8 mouse cellular contexts compared by ENCODE assay signal in the genomic region with DNA sequence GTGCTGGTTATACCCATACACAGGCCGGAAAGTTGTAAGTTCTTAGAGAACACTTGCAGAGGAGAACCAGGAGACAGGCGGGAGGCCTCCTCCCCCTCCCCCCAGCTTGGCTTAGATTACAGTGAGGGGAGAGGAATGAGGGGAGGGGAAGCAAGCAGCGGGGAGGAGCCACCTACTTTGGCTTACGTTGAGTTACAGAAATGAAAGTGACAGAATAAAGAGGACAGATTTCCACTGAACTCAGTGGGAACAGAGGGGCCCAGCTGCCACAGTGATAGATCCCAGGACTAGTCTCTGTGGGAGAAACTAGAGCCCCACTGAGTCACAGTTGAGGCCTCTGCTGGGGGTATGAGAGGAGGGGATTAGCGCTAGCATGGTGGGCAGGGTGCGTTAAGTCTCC.
DNase-seq lines count a peak whose midpoint lies in the region; ATAC-seq lines count a peak whose summit lies in the region.

No protein-coding gene starts in this region.

- H3K36me3 ChIP-seq in hindbrain, embryonic 12.5 days, result no peaks in the 10 kb centered on the region
- no peaks in the 10 kb centered on the region for H3K36me3 ChIP-seq in hindbrain, embryonic 14.5 days (replicated peaks; ENCODE audit: control insufficient read depth, insufficient read depth)
- H3K36me3 ChIP-seq in heart, embryonic 16.5 days (ENCODE audit: control insufficient read depth, insufficient read depth), result no peaks in the 10 kb centered on the region
- no peaks in the 10 kb centered on the region for H3K36me3 ChIP-seq in lung, embryonic 16.5 days (ENCODE audit: control insufficient read depth, insufficient read depth, low read length)
- no peaks in the 10 kb centered on the region for H3K36me3 ChIP-seq in forebrain, embryonic 10.5 days (replicated peaks)

- intact Hi-C loops in gastrocnemius, postnatal 36 days (cut with DNase I), result no loop called here

- no peak overlapping the region for H3K4me3 ChIP-seq in hindbrain, embryonic 12.5 days
- no peak overlapping the region for H3K4me3 ChIP-seq in hindbrain, embryonic 14.5 days (replicated peaks; ENCODE audit: low read length)
- peak overlapping the region; percentile 26 for H3K4me3 ChIP-seq in heart, embryonic 16.5 days (ENCODE audit: low read length)
- H3K4me3 ChIP-seq in lung, embryonic 16.5 days (ENCODE audit: low read length), result peak overlapping the region; percentile 3; the same call in 1 of the 2 replicates
- H3K4me3 ChIP-seq in forebrain, embryonic 10.5 days, result no peak overlapping the region

- peak overlapping the region; percentile 21; the same call in 1 of the 2 replicates for H3K4me2 ChIP-seq in hindbrain, embryonic 12.5 days (replicated peaks)
- H3K4me2 ChIP-seq in hindbrain, embryonic 14.5 days (replicated peaks), result no peak overlapping the region
- H3K4me2 ChIP-seq in heart, embryonic 16.5 days (ENCODE audit: low read depth, low read length), result peak overlapping the region; percentile 54
- peak overlapping the region; percentile 34 for H3K4me2 ChIP-seq in lung, embryonic 16.5 days (ENCODE audit: low read depth, low read length)

- H3K27ac ChIP-seq in hindbrain, embryonic 12.5 days, result no peak overlapping the region
- no peak overlapping the region for H3K27ac ChIP-seq in hindbrain, embryonic 14.5 days
- H3K27ac ChIP-seq in heart, embryonic 16.5 days (ENCODE audit: low read length), result no peak overlapping the region
- H3K27ac ChIP-seq in lung, embryonic 16.5 days (ENCODE audit: low read length), result no peak overlapping the region
- H3K27ac ChIP-seq in forebrain, embryonic 10.5 days, result no peak overlapping the region

- H3K9ac ChIP-seq in hindbrain, embryonic 12.5 days, result no peak overlapping the region
- H3K9ac ChIP-seq in hindbrain, embryonic 14.5 days, result no peak overlapping the region
- 0 out of 2 replicates have a peak overlapping the region, but pooled peaks have one; percentile 27 for H3K9ac ChIP-seq in heart, embryonic 16.5 days (ENCODE audit: low read length)
- H3K9ac ChIP-seq in lung, embryonic 16.5 days (ENCODE audit: low read length), result no peak overlapping the region

- H3K27me3 ChIP-seq in hindbrain, embryonic 12.5 days, result no peaks in the 10 kb centered on the region
- no peaks in the 10 kb centered on the region for H3K27me3 ChIP-seq in hindbrain, embryonic 14.5 days (ENCODE audit: control insufficient read depth, insufficient read depth, low read length)
- no peaks in the 10 kb centered on the region for H3K27me3 ChIP-seq in heart, embryonic 16.5 days (ENCODE audit: control insufficient read depth, insufficient read depth, low read length)
- no peaks in the 10 kb centered on the region for H3K27me3 ChIP-seq in lung, embryonic 16.5 days (ENCODE audit: control insufficient read depth, insufficient read depth, low read depth, low read length)
- H3K27me3 ChIP-seq in forebrain, embryonic 10.5 days (ENCODE audit: poor library complexity, severe bottlenecking), result no peaks in the 10 kb centered on the region

- H3K4me1 ChIP-seq in hindbrain, embryonic 12.5 days, result peaks cover 9% of the 10 kb centered on the region
- no peaks in the 10 kb centered on the region for H3K4me1 ChIP-seq in hindbrain, embryonic 14.5 days (replicated peaks; ENCODE audit: control insufficient read depth, insufficient read depth, low read length)
- H3K4me1 ChIP-seq in heart, embryonic 16.5 days (ENCODE audit: control insufficient read depth, insufficient read depth, low read length), result peaks cover 7% of the 10 kb centered on the region; the same call in 1 of the 2 replicates
- H3K4me1 ChIP-seq in lung, embryonic 16.5 days (replicated peaks; ENCODE audit: control insufficient read depth, insufficient read depth, low read length), result peaks cover 6% of the 10 kb centered on the region; the same call in 1 of the 2 replicates
- H3K4me1 ChIP-seq in forebrain, embryonic 10.5 days, result peaks cover 16% of the 10 kb centered on the region

- no peak for DNase-seq in hindbrain, embryonic 14.5 days (ENCODE audit: low spot score)
- peak; percentile 30 for DNase-seq in ZHBTc4 (ENCODE audit: low read depth, low spot score)
- no peak for DNase-seq in gastrocnemius, postnatal 36 days
- no peak for DNase-seq in right cerebral cortex, adult 18-20 months
- DNase-seq in forebrain, embryonic 10.5 days (ENCODE audit: extremely low spot score, low spot score), result no peak

- H3K9me3 ChIP-seq in hindbrain, embryonic 12.5 days (replicated peaks), result no peaks in the 10 kb centered on the region
- no peaks in the 10 kb centered on the region for H3K9me3 ChIP-seq in hindbrain, embryonic 14.5 days (ENCODE audit: control insufficient read depth, low read length)
- no peaks in the 10 kb centered on the region for H3K9me3 ChIP-seq in heart, embryonic 16.5 days (replicated peaks; ENCODE audit: control insufficient read depth, low read length)
- no peaks in the 10 kb centered on the region for H3K9me3 ChIP-seq in lung, embryonic 16.5 days (ENCODE audit: control insufficient read depth, low read length)
- no peaks in the 10 kb centered on the region for H3K9me3 ChIP-seq in forebrain, embryonic 10.5 days

- ATAC-seq in hindbrain, embryonic 12.5 days (ENCODE audit: low FRiP score), result no peak
- no peak for ATAC-seq in hindbrain, embryonic 14.5 days (ENCODE audit: low FRiP score)
- ATAC-seq in heart, embryonic 16.5 days (replicated peaks; ENCODE audit: extremely low read depth, insufficient read depth, low FRiP score), result peak; percentile 37; the same call in 1 of the 2 replicates
- peak; percentile 82 for ATAC-seq in lung, embryonic 16.5 days (ENCODE audit: low read depth)

- 14% methylated on average over 6 of the region's 6 CpGs for WGBS in hindbrain, embryonic 12.5 days
- 21% methylated on average over 6 of the region's 6 CpGs for WGBS in hindbrain, embryonic 14.5 days
- 13% methylated on average over 6 of the region's 6 CpGs for whole genome bisulfite sequencing in heart, embryonic 16.5 days
- WGBS in lung, embryonic 16.5 days, result 7% methylated on average over 6 of the region's 6 CpGs
- 12% methylated on average over 6 of the region's 6 CpGs for WGBS in forebrain, embryonic 10.5 days

Comparison
In these comparisons a context has a peak if more than half of its experiments do, and no peak if none do; other contexts are left out.
1. ATAC-seq: peak in heart, embryonic 16.5 days (single experiment) and lung, embryonic 16.5 days (single experiment); none in hindbrain, embryonic 12.5 days (single experiment) and hindbrain, embryonic 14.5 days (single experiment).
2. H3K4me3 ChIP-seq: peak in heart, embryonic 16.5 days (single experiment) and lung, embryonic 16.5 days (single experiment); none in hindbrain, embryonic 12.5 days (single experiment), hindbrain, embryonic 14.5 days (single experiment) and forebrain, embryonic 10.5 days (single experiment).